Mouse (Mus musculus): ENCODE results near the gene Ano4. TPM values are rescaled to one million over a fixed set of nuclear protein-coding genes. Genes with fewer than 3 reads are reported as not detected.

The Ano4 gene
- total and polyA plus RNA-seq, 2 experiments from 2014 or later: 4.4 to 13.6 TPM

- ATAC-seq (no peak), DNase-seq (no peak)
- no peak overlapping the region for H3K4me2 ChIP-seq (ENCODE audit: low read depth)
- no peak overlapping the region for H3K9ac ChIP-seq
- 83% methylated on average over 3 of the region's 3 CpGs for WGBS
- H3K4me3 ChIP-seq (ENCODE audit: low read depth, low read length): no peak overlapping the region
- H3K27me3 ChIP-seq (ENCODE audit: insufficient read depth, low read length): no peaks in the 10 kb centered on the region
- H3K27ac ChIP-seq (ENCODE audit: low read depth, low read length): no peak overlapping the region
- H3K9me3 ChIP-seq (ENCODE audit: low read length): no peaks in the 10 kb centered on the region
- H3K36me3 ChIP-seq (ENCODE audit: insufficient read depth): no peaks in the 10 kb centered on the region
- TF ChIP-seq CTCF (IDR thresholded peaks at IDR 0.05; ENCODE audit: low read depth): no peak
- no peaks in the 10 kb centered on the region for H3K4me1 ChIP-seq (ENCODE audit: insufficient read depth)
Observed at GRCm38 (mm10) chr10:89358933-89359332, 14.4 kb upstream of the Ano4 start.

- Histone ChIP-seq H3K4me2 (ENCODE audit: low read depth) (no peak overlapping the region), H3K9me3 (ENCODE audit: low read length) (no peaks in the 10 kb centered on the region), H3K9ac (no peak overlapping the region), H3K4me1 (ENCODE audit: insufficient read depth) (no peaks in the 10 kb centered on the region), H3K4me3 (ENCODE audit: low read depth, low read length) (no peak overlapping the region), H3K27me3 (ENCODE audit: insufficient read depth, low read length) (no peaks in the 10 kb centered on the region), H3K36me3 (ENCODE audit: insufficient read depth) (no peaks in the 10 kb centered on the region), H3K27ac (ENCODE audit: low read depth, low read length) (no peak overlapping the region)
- no peak for DNase-seq
- TF ChIP-seq CTCF (IDR thresholded peaks at IDR 0.05; ENCODE audit: low read depth): no peak
- no peak for ATAC-seq
- 93% methylated on average over 2 of the region's 2 CpGs for WGBS
Observed at GRCm38 (mm10) chr10:89354639-89355038, 10.1 kb upstream of the Ano4 start.

- no peak for TF ChIP-seq CTCF (IDR thresholded peaks at IDR 0.05; ENCODE audit: low read depth)
- Histone ChIP-seq H3K9ac (no peak overlapping the region), H3K36me3 (ENCODE audit: insufficient read depth) (no peaks in the 10 kb centered on the region), H3K27ac (ENCODE audit: low read depth, low read length) (no peak overlapping the region), H3K4me3 (ENCODE audit: low read depth, low read length) (no peak overlapping the region), H3K27me3 (ENCODE audit: insufficient read depth, low read length) (no peaks in the 10 kb centered on the region), H3K9me3 (ENCODE audit: low read length) (no peaks in the 10 kb centered on the region), H3K4me1 (ENCODE audit: insufficient read depth) (no peaks in the 10 kb centered on the region), H3K4me2 (ENCODE audit: low read depth) (no peak overlapping the region)
- no peak for ATAC-seq
- 36% methylated on average over 11 of the region's 11 CpGs for WGBS
- DNase-seq: no peak
Observed at GRCm38 (mm10) chr10:89351416-89351815, 6.9 kb upstream of the Ano4 start.

GRCm38 (mm10) chr10:89345606-89346005, 1.0 kb upstream of the Ano4 start:
- no peak for ATAC-seq
- H3K9me3 ChIP-seq (ENCODE audit: low read length): no peaks in the 10 kb centered on the region
- no peak overlapping the region for H3K4me2 ChIP-seq (ENCODE audit: low read depth)
- no peak overlapping the region for H3K4me3 ChIP-seq (ENCODE audit: low read depth, low read length)
- no peak overlapping the region for H3K9ac ChIP-seq
- H3K27me3 ChIP-seq (ENCODE audit: insufficient read depth, low read length): no peaks in the 10 kb centered on the region
- no peak for TF ChIP-seq CTCF (IDR thresholded peaks at IDR 0.05; ENCODE audit: low read depth)
- DNase-seq: peak; percentile 7
- H3K4me1 ChIP-seq (ENCODE audit: insufficient read depth): no peaks in the 10 kb centered on the region
- no peak overlapping the region for H3K27ac ChIP-seq (ENCODE audit: low read depth, low read length)
- WGBS: 53% methylated on average over 6 of the region's 6 CpGs
- H3K36me3 ChIP-seq (ENCODE audit: insufficient read depth): no peaks in the 10 kb centered on the region

- peak; percentile 25; the same call in 1 of the 2 replicates for TF ChIP-seq CTCF (IDR thresholded peaks at IDR 0.05; ENCODE audit: low read depth)
- DNase-seq: no peak
- Histone ChIP-seq H3K4me2 (ENCODE audit: low read depth) (peak overlapping the region; percentile 96), H3K27me3 (ENCODE audit: insufficient read depth, low read length) (no peaks in the 10 kb centered on the region), H3K9ac (peak overlapping the region; percentile 60; the same call in 1 of the 2 replicates), H3K4me3 (ENCODE audit: low read depth, low read length) (peak overlapping the region; percentile 66), H3K27ac (ENCODE audit: low read depth, low read length) (no peak overlapping the region), H3K4me1 (ENCODE audit: insufficient read depth) (no peaks in the 10 kb centered on the region), H3K9me3 (ENCODE audit: low read length) (no peaks in the 10 kb centered on the region), H3K36me3 (ENCODE audit: insufficient read depth) (no peaks in the 10 kb centered on the region)
- peak; percentile 18; the same call in 1 of the 2 replicates for ATAC-seq
- WGBS: 51% methylated on average over 4 of the region's 4 CpGs
Observed at GRCm38 (mm10) chr10:89345196-89345533, 603 bp upstream of the Ano4 start.

GRCm38 (mm10) chr10:89344132-89344490, 451 bp downstream of the Ano4 start:
- H3K4me1 ChIP-seq (ENCODE audit: insufficient read depth): no peaks in the 10 kb centered on the region
- H3K4me3 ChIP-seq (ENCODE audit: low read depth, low read length): peak overlapping the region; percentile 66
- H3K9me3 ChIP-seq (ENCODE audit: low read length): no peaks in the 10 kb centered on the region
- ATAC-seq (peak; percentile 10; the same call in 1 of the 2 replicates), DNase-seq (peak; percentile 8)
- H3K4me2 ChIP-seq (ENCODE audit: low read depth): peak overlapping the region; percentile 96
- H3K36me3 ChIP-seq (ENCODE audit: insufficient read depth): no peaks in the 10 kb centered on the region
- no peak for TF ChIP-seq CTCF (IDR thresholded peaks at IDR 0.05; ENCODE audit: low read depth)
- 0 out of 2 replicates have a peak overlapping the region, but pooled peaks have one; percentile 9 for H3K27ac ChIP-seq (ENCODE audit: low read depth, low read length)
- H3K27me3 ChIP-seq (ENCODE audit: insufficient read depth, low read length): no peaks in the 10 kb centered on the region
- 18% methylated on average over 4 of the region's 4 CpGs for WGBS
- peak overlapping the region; percentile 60; the same call in 1 of the 2 replicates for H3K9ac ChIP-seq

- Histone ChIP-seq H3K4me1 (ENCODE audit: insufficient read depth) (no peaks in the 10 kb centered on the region), H3K36me3 (ENCODE audit: insufficient read depth) (no peaks in the 10 kb centered on the region), H3K4me3 (ENCODE audit: low read depth, low read length) (no peak overlapping the region; the same call in 1 of the 2 replicates), H3K27ac (ENCODE audit: low read depth, low read length) (no peak overlapping the region), H3K9ac (no peak overlapping the region), H3K4me2 (ENCODE audit: low read depth) (no peak overlapping the region; the same call in 1 of the 2 replicates), H3K9me3 (ENCODE audit: low read length) (no peaks in the 10 kb centered on the region), H3K27me3 (ENCODE audit: insufficient read depth, low read length) (no peaks in the 10 kb centered on the region)
- peak; percentile 2 for DNase-seq
- 22% methylated on average over 8 of the region's 8 CpGs for WGBS
- no peak for TF ChIP-seq CTCF (IDR thresholded peaks at IDR 0.05; ENCODE audit: low read depth)
- ATAC-seq: 0 out of 2 replicates have a peak, but pooled peaks have one; percentile 8
Observed at GRCm38 (mm10) chr10:89343716-89344115, 846 bp downstream of the Ano4 start.

All from forebrain, postnatal 0 days (tissue).